Mouse (Mus musculus) CD4-positive, CD25-positive, alpha-beta regulatory T cell, adult 4 months (primary cell): ENCODE data around the gene Cyp2j12. TPM values are rescaled to one million over a fixed set of nuclear protein-coding genes. Genes with fewer than 3 reads are reported as not detected.
"Not testable (repeated sequence)": the region's sequence is repeated elsewhere in the genome, so short reads cannot be mapped to it uniquely, and the experiment has no call there.

ENCODE experiments used
- ATAC-seq: one replicate; pipeline ENCODE4 v1.8.0; 2017
- polyA plus RNA-seq, 2 experiments: library from polyadenylated mRNA; unstranded; fragments of 100-300 nt; shearing (Covaris generic); gene quantifications; one replicate each; pipeline ENCODE4 v1.2.1; 2017

Gene Cyp2j12
- polyA plus RNA-seq: not detected

DNA sequence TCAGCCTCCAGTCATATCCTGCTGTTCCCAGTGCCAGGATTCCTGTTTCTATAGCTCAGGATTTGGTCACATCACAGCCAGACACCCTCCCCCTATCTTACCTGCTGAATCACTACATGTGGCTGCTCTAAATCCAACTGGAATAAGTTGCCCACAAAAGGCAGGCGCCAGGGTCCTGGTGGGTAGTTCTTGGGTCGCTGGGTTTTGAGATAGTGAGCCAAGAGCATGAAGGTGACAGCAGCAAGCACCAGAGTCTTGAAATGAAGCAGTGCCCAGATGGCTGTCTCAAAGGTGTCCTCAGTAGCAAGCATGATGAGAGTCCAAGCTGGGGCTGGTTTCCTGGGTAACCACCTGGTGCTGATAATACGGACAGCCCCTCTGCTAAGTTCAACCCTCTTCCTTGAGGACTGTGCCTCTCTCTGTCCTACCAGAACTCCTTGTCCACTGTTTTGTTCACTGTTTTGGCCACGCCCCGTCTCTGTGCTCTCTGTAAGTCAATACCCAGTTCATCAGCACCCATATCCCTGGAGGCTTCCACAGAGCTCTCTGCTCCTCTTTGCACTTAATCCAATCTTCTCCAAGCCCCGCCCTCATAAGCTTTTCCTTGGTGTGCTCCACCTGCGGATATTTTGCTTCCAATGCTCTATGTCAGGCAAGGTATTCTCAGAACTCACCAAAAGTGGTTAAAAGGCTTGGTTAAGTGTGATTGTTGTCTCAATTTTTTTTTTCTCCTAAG, at the start of gene Cyp2j12:
TSS of gene Cyp2j12 (minus strand) at position 421 of the 736 bp plus-strand sequence.
- ATAC-seq: no peak

DNA sequence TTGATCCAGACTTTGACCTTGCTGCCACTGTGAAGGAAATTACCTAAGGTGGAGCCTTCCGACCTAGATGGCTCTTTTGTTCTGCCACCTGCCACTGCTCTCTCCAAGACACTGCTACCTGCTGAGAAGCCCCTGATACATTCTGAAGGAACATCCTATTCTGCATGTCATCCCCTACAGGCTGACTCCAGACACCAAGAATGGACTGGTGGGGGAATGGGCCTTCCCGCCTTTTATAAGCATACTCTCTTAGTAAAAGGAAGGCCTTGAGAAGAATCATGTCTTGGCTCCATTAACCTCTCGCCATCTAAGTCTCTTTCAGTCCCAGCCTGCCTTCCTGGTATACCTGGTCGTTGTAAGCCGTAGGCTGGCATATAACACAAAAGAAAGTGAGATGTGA, 48.4 kb upstream of the Cyp2j12 start:
- ATAC-seq: not testable (repeated sequence)

DNA sequence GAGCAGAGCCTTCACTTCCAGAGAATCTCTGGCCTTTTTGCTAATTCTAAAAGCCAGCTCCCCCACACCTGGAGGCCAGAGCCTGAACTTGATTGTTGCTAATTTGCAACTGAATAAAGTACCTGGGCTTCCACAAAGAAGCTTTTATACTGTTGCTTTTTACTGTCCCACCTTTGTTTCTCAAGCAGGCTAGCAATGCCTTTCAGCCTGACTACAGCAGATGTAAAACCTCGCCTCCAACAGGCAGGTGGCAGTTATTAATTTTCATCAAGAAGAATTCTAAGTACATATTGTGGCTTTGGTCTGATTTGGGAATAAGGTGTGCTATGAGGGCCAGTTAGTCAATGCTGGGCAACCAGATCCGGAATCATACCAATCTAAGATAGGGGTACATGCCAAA, 47.7 kb upstream of the Cyp2j12 start:
- ATAC-seq: not testable (repeated sequence)

DNA sequence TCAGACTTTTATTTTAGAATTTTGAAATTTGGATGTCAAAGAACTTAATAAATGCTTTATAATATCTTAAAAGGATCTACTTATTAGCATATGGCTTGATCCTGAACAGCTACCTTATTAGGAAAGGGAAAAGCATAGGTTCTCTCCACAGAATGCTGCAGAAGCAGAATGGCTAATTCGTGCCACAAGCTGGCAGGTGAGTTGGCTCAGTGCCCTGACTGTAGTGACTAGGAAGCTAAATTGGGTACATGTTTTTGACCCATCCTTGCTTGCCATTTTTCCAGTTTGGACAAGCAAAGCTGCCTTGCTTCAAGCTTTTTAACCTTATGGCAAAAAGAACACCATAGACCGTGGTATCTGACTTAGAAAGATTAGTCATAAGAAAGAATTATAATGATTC, 47.2 kb upstream of the Cyp2j12 start:
- not testable (repeated sequence) for ATAC-seq

DNA sequence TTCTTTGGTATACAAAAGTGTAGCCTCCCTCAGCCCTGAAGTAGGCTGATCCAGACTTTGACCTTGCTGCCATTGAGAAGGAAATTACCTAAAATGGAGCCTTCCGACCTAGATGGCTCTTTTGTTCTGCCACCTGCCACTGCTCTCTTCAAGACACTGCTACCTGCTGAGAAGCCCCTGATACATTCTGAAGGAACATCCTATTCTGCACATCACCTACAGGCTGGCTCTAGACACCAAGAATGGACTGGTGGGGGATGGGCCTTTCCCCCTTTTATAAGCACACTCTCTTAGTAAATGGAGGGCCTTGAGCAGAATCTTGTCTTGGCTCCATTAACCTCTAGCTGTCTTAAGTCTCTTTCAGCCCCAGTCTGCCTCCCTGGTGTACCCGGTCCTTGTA, 43.8 kb upstream of the Cyp2j12 start:
- ATAC-seq: not testable (repeated sequence)

DNA sequence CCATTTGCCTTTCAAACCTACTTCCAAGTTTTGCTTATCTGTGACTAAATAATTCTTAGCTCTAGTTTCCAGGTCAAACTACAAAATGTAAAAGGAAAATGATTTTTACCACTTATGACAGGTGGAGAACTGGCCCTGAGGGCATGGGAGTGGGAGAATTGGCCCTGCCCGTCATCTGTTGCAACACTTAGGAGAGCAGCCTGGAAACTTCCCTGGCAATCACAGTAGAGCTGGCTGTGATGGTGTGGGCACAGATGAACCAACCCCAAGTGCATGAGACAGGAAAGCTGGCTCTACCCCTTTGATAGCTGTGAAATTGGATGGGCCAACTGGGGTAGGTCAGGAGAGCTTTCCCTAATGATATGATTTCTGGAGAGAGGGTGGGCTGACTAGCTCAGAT, 21.9 kb upstream of the Cyp2j12 start:
- no peak for ATAC-seq

DNA sequence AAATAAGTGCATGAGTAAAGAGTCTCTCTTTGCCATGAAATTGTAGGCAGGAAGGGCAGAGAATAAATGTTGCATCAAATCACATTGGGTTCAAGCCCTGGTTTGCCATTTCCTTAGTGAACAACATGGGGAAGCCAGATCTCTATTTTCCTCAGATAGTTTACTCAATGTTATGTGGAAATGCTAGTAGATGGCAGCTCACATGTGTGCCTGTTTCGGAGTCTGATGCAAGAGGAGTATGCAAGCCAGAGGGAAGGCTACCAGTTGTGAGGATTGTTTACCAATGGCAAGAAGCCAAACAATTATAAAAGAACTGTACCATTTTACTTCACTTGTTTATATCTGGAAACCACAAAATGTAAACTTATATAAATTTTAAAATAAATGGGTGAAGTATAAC, 20.6 kb upstream of the Cyp2j12 start:
- ATAC-seq: no peak

DNA sequence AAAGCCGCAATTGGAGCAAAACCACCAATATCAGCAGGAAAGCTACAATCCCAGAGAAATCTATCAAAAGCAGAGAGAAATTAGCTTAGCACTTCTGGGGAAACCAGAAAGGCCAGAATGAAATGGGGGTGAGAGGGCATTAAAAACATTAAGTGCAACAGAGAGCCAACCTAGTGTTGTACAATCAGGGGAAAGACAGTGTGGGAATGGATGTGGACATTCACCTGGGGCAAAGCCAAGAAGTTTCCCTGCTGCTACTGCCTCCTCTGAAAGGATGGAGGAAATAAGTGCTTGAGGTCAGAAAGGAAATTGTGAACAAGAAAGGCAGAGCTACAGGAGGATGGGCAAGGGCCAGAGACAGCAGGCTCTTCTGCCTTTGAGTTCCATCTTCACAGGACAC, 1.7 kb downstream of the Cyp2j12 start:
- no peak for ATAC-seq

DNA sequence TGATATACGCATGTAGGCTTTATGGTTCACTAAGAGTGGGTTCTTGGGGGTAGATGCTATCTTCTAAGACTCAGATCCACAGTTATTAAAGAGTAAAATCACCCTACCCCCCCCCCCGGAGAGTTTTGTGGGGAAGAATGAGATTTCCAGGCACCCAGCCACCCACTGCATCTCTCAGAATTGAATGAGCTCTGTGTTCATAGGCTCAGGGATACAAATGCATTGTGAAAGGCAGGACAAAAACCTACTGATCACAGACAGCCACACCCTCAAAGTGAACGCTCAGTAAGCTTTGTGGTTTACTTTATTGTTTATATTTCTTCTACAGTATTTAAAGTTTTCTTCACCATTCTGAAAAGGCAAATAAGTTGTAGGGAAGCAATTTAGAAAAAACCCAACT, 6.7 kb downstream of the Cyp2j12 start:
- no peak for ATAC-seq

DNA sequence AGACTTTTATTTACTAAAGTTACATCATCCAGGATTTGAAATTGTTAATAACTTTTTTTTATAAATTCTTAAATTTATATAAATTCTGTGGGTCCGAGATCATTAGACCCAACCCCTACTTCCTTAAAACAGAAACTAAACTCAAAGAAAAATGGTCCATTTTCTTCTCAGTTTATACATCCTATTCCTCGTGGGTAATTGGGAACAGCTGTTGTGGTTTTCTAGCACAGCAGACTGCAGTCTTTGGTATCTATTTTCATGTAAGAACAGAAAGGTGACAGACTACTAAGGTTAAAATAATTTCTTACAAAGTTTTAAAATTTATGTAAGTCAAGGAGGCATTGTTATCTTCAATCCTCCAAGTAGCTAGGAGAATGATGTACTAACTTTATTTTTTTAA, 44.1 kb downstream of the Cyp2j12 start:
- ATAC-seq: no peak

DNA sequence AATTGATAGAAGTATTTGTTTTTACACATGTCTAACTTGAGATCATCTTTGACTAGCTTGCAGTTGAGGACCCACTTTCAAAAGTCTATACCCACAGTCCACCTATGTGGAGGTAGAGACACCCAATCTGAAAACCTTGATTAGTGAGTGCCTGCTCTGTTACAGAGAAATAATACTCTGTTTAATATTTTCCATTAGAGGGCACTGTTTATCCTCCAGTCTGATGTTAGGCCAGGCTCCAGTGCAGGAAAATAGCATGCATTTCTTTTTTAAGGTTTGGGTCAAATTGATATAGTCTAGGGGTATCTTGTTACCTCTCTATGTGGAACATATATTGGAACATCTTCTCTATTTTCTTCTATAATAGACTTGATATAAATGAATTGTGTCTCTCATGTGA, 49.1 kb downstream of the Cyp2j12 start:
- no peak for ATAC-seq

DNA sequence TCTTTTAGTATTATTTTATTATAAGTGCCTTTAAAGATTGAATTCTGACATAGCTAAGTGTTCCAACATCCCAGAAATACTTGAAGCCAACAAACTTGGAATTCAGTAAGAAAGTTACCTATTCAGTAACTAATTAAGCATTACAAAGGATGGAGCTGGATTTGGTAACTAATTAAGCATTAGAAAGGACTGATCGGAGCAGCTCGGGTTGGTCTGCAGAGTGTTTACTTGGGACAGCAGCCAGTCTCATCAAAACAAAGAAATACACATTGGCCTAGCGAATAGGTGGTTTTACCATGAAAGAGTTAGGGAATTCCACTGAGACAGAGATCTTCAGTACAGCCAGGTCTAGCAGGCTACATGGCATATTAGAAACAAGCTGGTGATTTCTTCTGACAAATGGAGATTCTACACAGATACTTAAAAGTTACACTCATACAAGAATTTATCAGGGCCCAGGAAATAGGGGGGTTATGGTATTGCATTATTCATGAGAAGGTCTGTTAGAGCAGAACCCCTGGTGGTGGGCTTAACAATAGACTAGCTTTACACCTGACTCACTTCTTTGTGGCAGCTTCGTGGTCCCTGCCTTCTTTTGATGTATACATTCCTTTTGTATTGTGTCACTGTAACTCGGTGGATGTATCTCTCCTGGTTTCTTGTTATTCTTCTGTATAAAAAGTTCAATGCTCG, 51.5 kb downstream of the Cyp2j12 start:
- ATAC-seq: not testable (repeated sequence)

DNA sequence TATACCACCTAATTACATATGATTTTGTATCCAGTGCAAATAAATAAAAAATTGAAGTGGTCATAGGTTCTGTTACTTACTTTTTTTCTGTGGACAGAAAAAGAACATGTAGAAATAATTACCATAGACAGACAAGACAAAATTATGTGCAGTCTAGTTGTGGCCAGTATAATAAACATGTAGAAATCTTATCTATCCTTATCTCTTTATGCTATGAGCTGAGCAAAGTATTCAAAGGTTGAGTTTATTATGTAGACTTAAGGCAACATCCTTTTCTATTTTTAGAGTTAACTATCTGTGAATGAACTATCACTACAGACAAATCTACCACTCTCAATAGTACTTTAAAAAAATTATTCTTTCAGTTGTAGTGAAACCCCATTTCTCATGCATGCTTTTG, 62.6 kb downstream of the Cyp2j12 start:
- no peak for ATAC-seq

DNA sequence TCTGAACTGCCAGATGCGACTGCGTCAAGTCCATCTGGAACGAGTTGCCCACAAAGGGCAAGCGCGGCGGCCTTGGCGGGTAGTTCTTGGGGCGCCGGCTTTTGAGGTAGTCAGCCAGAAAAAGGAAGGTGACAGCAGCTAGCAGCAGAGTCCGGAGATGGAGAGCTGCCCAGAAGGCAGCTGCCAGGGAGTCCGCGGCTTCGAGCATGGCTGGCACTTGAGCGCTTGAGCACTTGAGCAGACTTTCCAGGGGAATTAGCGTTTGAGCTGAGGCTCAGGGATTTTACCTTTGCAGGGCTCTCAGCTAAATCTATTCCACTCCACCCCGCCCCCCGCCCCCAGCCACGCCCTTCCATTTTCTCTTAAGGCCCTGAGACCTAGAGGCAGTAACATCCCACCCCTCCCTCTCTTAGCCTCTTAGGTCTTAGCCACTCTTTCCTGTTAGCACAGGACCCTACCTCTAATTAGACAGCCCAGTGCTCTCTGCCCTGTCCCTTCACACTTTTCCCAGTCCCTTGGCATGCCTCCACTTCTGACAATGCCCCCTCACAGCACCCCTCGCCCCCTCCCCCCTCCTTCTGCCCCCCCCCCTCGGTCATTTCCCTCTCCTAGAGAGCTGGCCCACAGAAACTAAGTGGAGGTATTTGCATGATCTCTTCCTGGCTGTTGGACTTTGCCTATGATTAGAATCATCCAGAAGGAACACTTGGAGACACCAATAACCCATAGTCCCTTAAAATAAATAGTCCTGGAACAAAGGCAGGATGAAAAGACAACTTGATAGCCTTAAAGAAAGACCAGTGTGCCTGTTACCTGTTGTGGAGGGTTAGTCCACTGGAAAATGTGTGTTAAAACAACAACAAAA, 63.5 kb downstream of the Cyp2j12 start, which contains the start of gene Cyp2j13:
TSS of gene Cyp2j13 (minus strand) at position 286 of the 865 bp plus-strand sequence.
- ATAC-seq: no peak

DNA sequence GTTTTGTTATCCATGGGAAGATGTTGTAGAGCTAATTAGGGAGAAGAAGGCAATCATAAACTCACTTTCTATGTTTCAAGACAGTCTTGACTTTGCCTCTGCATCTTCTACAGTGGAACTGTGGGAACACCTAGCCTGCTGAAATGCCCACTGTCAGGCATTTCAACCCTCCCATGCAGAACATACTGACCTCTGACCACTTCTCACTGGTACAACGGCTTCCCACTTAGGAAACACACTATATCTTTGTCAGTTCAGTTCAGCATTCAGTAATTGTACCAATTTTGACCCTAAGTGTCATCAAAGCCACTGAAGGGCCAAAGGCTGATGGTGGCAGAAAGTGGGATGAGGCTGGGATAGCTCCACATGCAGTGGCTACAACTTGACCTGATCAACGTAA, 78.9 kb downstream of the Cyp2j12 start:
- no peak for ATAC-seq

DNA sequence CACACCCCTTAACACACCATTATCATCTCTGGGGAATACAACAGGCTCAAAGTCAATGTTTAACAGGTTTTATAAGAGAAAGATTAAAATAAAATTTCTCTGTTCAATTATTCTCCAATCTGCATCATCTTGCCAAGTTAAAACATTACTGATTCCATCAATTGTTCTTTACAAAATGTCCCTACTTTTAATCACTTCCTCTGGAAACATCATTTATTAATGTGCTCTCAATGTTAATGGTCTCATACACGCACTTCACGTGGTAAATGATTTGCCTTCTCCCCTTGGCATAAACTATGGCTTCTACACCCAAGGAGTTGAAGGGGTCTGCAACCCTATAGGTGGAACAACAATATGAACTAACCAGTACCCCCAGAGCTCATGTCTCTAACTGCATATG, 80.8 kb downstream of the Cyp2j12 start:
- ATAC-seq: no peak

Other genes with a start within 250 kb of the Cyp2j12 start
- gene Hook1, start 173.9 kb downstream of the Cyp2j12 start, polyA plus RNA-seq: 10 to 100 TPM in 1 of 2 experiments, 1 to 10 TPM in 1; 7.1 to 10.6 TPM
- not detected for gene Cyp2j13, start 63.6 kb downstream of the Cyp2j12 start, polyA plus RNA-seq
- gene Cyp2j7, start 95.5 kb upstream of the Cyp2j12 start, polyA plus RNA-seq: not detected
- not detected for gene Cyp2j11, start 207.5 kb upstream of the Cyp2j12 start, polyA plus RNA-seq